Mouse (Mus musculus) fibroblast of lung, adult 2 months (primary cell): Measurements from ENCODE around the gene Mrpl48.
A peak's percentile ranks its signal among the peaks of the same experiment; 100 is the strongest.

ENCODE experiments used
- DNase-seq: peaks from one replicate; pipeline ENCODE4 v3.0.0-alpha.2; 2011; ENCODE audit warnings: low read depth

Gene Mrpl48

DNA sequence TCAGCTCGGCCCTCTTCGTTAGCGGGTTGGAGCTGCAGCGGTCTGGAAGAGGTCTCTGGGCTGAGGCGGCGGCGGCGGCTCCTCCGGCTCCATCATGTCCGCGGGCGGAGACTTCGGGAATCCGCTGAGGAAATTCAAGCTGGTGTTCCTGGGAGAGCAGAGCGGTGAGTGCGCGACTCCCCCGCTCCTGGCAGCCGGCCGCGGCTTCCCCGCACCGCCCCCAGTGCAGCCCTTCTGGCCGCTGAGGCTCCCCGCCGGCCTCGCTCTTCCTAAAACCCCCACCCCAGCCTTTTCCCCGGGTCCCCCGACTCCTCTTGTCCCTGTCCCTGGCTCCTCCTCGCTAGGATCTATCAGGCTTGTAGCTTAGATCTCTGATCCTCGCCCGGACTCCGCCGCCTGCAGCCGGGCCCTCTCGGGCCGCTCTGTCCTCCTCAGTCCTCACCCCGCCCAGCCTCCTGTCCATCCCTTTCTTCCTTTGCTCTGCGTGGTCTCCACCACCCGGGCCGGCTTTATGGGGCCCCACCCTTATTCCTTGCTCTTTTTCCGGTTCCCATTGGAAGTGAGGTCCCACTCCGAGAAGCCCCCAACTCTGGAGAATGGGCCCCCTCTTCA lies at the start of gene Mrpl48:
TSS of gene Mrpl48 (minus strand) at position 172 of the 612 bp plus-strand sequence.
- DNase-seq = no peak

DNA sequence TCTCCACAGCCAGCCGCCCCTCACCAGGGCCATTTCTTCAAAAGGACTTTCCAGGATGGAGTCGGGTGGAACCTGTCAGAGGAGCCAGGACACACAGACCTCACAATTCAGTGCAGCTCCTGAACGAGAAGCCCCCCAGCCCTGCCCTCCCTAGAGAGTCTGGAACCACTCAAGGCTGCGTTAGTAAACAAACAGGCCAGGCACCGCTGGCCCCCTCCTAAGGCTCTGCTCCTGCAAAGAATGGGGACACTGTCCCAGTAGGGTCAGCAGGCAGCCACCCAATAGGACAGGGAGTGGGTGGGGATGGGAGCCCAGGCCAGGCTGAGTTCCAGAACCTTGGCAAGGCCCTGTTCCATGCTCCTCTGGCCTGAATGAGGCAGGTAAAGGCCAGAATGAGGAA lies 48.6 kb upstream of the Mrpl48 start:
- DNase-seq = no peak

DNA sequence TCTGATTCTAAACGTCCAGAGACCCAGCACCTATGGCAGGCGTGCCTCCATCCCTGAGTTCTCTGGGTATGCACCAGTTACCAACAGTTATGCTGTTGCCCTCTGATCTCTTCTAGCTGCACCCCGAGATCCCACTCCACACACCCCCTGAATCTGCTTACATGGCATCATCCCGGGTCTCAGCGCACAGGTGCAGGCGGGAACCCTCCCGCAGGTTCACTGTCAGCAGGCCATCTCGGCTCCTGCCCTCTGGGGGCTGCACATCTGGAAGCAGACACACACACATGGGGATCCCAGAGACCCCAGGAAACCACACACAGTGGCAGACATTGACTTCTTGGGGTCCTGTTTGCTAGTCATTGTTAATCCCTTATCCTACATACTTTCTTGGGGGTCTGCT lies 46.3 kb upstream of the Mrpl48 start:
- no peak for DNase-seq

DNA sequence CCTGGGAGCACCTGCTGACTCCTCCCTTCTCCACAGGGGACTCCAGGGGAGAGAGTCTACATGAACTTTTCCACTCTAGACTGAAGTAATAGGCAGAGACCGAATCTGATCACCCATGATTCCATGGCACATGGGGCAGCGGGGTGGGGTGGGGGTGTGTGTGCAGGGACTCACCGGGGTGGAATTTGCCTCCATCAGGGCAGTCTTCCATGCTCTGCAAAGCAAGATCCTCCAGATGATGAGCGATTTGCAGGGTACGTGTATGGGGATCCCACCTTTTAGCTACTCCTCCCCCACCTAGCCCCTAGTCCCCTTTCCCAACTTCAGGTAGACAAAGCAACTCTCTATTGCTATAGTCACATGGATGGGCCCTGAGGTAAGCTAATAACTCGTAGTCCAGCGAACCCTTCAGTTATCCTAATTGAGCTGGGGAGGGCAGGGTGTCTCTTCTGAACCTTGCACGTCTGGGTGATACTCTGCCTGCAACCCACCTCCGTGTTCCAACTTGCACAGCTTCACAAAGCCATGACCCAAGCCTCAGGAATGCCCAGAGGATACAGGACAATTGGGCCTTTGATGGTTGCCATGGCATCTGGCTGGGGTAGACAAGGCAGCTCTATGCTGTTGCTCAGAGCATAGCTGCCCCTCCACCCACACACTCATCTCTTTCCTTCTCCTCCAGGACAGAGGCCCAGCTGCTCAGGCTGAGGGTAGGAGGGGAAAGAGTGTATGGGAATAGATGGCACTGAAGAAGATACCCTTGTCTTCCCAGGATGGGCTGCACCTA lies 45.6 kb upstream of the Mrpl48 start:
- peak; percentile 55 for DNase-seq

DNA sequence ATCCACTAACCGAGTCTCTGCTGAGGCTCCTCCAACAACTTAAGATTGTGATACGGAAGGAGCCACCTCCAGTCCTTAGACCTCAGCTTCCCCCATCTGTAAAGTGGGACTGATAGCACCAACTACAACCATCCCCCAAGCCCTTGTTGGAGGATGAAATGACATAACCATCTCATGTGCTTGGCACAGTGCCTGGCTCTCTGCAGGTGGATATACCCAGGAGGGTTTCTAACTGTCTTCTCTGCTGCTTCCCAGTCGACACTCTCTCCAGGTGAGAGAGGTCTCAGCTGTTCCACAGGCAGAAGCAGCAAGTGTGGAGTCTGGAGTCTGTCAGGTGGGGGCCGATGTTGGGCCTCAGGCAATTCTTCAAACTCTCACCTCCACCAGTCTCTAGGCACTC lies 42.9 kb upstream of the Mrpl48 start:
- no peak for DNase-seq

DNA sequence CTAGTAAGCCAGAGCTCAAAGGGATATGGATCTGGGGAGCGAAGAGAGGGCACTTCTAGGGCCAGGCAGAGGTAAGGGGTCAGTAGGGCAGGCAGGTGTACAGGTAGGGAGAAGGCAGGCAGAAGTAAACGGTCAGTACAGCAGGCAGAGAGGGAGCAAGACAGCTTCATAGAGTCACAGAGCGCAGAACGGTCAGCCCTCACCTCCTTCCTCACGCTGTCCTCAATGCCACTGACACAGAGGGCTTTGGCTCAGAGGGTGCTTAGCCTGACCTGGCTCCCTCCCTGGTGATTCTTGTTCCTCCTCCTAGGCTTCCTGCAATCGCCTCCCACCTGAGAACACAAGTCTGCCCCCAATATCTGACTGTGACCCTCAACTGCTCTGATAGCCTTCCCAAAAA lies 42.3 kb upstream of the Mrpl48 start:
- no peak for DNase-seq

DNA sequence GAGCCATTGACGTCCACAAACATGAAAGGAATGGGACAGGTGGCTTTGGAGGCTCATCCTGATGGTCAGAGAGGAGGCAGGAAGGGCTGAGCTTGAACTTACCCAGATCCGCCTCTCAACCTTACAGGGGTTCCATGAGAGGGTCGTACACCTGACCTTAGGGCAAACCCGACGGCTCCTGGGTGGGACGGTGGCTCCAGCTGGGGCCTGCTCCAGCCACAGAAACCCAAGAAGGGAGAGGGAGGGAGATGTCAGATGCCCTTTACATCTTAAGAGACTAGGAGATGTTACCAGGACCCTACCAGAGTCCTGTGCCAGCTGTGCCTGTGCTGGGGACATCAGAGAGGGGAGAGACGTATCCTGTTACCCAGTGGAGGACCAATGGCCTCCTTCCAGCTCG lies 41.7 kb upstream of the Mrpl48 start:
- no peak for DNase-seq

DNA sequence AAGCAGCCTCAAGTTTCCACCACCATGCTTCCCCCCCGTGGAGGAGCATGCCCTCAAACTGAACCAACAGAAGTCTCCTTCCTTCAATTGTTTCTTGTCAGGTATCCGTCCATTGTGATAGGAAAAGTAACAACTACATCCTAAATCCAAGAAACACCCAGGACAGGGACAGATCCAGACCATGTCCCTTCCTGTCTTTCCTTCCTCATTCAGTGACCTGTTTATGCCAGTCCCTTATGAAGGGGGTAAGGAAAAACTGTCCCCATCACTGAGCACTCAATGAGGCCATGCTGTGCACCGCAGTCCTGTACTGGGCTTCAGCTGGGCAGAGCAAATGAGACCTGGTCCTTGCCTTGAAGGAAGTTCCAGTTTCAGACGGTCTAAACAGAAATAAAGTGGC lies 41.0 kb upstream of the Mrpl48 start:
- DNase-seq = no peak

DNA sequence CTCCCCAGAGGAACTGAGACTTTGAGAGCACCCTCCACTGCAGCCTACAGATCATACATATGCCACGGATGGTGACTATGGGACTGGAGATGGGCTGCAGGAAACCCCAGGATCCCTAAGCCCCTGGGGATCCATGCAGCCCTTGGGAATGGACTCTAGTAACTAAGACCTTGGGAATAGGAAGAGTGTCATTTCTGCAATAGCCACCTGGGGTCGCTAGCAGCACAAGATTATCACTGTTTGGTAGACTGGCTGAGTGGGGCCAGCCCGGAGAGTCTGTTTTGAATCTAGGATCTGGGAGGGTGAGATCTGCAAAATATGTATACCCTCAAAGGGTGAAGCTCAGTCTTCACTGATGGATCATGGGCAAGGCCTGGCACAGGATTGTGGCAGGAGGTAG lies 37.0 kb upstream of the Mrpl48 start:
- DNase-seq = peak; percentile 32

DNA sequence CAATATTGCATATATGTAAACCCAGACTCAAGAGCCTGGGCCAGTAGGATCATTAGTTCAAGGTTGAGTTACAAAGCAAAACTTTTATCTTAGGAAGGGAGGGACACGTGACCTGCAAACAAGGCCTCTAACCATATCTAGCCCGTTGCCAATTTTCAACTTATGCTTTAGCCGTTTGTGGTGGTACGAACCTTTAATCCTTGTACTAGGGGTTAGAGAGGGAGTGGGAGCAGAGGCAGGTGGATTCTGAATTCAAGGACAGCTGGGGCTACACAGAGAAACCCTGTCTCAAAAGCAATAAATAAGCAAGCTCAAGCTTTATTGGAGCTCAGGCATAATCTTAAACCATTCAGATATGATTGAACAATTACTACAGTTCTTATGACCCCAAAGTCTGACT lies 34.3 kb upstream of the Mrpl48 start:
- no peak for DNase-seq

DNA sequence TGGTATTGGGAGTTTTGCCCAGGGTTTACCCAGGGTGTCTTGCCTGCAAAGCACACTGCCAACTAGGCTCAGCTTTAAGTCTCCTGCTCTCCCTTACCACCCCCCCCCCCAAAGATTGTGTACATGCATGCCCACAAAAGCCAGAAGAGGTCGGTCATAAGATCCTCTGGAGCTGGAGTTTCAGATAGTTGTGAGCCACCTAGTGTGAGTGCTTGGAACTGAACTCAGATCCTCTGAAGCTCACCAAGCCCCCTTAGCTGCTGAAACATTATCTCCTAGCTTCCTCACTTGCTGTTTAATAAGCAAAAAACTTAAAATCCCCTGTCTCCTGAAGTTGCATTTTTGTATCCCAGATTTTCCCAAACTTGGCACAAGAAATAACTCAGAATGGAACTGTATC lies 29.6 kb upstream of the Mrpl48 start:
- peak; percentile 26 for DNase-seq

DNA sequence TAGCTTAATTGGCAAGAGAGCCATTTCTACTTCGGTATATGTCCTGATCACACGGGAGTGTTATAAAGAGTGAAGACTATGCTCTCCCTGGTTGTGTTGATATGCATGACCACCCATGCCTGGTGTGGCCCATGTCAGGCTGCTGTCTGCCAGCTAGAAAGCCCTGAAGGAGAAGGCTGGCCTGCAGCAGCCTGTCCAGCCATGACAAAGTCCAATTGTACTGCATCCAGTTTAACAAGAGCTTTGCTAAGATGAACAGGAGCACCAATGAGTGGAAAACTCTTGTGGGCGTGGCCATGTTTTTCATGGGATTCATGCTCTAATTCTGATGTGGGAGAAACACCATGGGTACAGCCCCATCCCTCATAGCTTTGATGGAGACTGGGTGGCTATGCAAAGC lies 16.4 kb upstream of the Mrpl48 start:
- no peak for DNase-seq

DNA sequence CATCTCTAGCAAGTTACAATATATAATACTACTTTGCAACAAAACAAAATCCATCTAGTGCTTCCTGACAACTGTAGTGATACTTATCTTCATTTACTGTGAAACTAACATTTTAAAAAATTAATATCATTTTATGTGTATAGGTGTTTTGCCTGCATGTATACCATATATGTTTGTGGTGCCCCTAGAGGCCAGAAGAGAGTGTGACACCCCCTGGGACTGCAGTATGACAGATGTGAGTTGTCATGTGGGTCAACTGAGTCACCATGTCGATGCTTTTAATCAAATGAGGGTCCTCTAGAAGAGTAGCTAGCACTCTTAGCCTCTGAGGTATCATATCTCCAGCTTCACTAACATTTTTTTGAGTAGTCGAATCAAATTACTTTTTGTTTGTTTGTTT lies 14.2 kb upstream of the Mrpl48 start:
- no peak for DNase-seq

DNA sequence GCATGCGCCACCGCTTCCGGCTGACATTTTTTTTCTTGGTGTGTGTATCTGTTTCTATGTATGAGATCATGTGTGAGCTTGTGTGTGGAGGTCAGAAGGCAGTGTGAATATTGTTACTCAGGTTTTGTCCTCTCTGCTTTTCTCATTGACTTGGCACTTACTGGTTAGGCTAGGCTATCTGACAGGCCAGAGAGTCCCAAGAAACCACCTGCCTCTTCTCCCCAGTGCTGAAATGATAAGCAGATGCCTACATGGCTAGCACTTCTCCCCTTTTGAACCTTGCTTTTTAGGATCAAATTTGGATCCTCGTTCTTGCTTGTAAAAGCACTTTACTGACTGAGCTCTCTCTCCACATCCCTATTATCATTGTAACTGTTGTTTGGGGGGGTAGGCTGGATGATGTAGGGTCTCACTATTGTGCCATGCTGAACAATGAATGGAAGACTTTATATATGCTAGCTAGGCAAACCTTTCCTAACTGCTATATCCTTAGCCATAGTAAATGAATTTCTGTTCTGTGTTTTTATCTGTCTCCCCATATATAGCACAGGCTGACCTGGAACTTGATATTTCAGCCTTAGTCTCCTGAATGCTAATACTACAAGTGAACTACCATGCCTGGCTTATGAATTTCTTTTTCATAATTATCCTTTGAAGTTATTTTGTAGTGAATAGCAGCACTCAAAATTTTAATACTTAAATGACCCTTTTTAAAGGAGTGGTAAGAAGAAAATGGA lies 8.2 kb upstream of the Mrpl48 start:
- no peak for DNase-seq

DNA sequence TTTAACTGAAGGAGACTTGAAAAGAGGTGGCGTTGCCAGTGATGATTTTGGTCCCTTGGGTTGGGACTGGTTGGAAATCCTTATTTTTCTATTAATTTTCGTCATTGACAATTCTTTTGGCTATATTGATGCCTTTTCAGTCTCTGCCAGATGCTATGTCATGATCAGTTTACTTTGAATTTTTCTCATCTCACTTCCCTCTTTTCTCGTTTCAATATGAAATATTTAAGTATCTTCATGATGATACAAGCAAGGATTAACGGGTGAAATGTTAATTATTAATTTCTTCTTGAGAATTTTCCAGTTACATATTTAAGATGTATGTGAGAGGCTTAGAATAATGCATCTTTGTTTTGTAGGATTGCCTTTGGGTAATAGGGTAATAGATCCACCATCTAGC lies 809 bp upstream of the Mrpl48 start:
- no peak for DNase-seq

DNA sequence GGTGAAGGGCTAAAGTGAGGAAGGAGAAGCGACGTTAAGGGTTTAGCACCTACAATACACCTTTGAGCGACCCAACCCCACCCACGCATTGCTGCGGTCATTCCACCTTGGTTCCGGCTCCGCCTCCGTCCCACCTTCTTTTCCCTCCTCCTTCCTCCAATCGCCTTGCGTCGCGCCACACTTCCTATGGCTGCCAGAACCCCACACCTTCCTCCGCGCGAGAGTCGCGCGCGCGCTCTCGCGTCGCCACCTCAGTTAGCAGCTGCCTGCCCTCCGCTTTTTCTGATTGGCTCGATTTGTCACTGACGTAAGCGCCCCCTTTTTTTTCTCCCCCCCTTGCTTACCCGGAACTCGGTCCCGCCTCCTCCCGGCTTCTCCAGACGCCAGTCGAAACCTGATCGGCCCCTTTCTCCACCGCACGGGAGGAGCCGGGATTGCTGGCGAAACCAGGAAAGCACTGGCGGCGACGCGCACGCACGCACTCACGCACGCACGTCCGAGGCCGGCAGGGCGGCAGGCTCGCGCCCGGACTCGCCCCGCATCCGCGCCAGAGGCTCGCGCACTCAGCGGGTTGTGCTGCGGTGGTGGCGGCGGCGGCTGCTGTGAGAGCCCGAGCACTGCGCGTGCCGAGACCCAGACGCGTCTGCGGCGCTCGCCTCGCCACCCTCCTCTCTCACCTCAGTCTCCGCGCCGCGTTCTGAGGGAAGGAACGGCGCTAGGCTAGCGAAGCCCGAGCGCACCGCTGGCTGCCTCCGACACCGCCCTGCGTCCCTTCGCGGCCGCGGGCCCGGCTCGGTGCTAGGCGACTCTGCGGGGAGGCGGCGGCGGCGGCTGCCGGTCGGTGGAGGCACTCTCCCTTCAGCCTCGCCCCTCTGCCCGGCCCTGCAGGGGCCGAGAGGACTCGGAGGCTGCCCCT lies 629 bp downstream of the Mrpl48 start, which contains the start of gene Rab6a:
TSS of gene Rab6a (plus strand) at position 197 of the 916 bp plus-strand sequence.
- peak; percentile 100 for DNase-seq

DNA sequence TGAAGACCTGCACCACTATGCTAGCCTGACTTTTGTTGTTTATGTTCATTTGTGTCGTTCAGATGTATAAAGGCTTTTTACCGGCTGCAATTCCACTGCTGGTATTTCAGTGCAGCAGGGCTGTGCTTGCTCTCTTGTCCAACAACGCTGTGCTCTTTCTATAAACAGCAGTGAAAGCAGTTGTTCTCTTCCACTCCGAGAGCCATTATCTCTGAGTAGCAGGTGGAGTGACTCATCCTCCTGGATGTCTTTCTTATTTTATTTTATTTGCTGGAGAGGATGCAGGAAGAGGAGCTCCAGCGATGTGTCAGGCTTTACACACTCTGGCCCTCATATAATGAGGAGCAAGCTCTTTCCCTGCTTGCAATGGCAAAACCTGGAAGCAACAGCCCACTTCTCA lies 7.9 kb downstream of the Mrpl48 start:
- no peak for DNase-seq

DNA sequence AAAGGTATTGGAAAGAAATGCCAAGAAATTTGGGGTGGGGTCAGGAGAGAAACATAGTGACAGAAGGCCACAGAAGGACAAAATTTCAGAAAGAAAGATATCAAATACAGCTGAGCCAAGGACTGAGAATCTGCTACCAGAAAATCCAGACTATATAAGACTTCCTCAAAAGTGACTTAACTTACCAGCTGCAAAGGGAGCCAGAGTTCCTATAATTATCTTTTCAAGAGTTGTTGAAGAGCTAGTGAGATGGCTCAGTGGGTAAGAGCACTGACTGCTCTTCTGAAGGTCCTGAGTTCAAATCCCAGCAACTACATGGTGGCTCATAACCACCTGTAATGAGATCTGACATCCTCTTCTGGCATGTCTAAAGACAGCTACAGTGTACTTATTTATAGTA lies 14.8 kb downstream of the Mrpl48 start:
- DNase-seq = no peak

DNA sequence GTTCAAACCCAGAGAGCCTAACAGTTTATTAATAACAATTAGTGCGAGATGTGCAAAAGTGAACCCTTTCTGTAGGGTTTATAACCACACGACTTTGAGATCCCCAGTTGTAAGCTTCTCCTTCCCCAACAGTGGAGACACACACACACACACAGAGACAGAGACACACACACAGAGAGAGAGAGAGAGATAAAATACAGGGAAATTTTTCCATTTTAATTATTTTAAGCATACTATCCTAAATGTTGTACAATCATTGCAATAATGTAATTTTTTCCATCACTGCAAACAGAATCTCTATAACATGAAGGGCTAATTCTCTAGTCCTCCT lies 16.6 kb downstream of the Mrpl48 start:
- no peak for DNase-seq

DNA sequence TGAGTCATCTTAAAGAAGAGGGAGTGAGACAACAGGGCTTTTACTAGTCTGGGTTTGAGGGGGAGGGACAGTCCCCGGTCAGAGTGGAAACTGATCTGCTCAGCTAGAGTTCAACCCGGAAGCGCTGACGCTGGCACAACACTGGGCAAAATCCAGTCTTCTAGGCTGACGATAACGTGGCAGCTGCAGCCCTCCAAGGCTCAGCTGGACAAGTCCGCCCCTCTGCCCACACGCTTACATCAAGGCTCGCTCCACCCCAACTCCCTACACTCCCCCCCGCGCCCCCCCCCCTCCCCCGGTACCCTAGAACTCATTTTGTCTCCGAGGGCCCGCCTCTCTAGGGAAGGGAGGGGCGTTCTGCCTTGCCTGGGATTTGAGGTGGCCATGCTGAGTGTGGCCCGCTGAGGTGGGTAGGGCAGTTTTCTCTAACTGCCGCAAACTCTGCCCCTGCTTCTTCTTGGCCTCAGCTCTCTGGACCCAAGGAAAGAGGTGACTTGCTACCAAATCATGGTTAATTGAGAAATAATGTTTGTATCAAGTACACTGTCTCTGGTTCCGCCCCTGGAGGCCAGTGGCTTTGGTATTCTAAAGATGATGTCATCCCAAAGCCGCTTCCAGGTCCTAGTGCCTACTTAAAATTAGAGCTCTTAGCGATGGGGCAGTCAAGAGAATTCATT lies 17.1 kb downstream of the Mrpl48 start:
- DNase-seq = peak; percentile 94

DNA sequence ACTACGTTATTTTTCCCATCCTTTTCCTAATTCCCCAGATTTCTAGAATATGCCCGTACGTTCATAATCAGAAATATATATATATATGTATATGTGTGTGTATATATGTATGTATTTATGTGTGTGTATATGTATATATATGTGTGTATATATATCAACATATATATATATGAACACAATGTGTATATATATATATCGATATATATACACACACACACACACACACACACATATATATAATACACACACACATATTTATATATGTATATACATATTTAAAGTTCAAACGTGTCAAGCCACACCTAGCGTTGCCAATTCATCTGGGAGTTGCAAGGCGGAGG lies 17.6 kb downstream of the Mrpl48 start:
- DNase-seq = no peak

DNA sequence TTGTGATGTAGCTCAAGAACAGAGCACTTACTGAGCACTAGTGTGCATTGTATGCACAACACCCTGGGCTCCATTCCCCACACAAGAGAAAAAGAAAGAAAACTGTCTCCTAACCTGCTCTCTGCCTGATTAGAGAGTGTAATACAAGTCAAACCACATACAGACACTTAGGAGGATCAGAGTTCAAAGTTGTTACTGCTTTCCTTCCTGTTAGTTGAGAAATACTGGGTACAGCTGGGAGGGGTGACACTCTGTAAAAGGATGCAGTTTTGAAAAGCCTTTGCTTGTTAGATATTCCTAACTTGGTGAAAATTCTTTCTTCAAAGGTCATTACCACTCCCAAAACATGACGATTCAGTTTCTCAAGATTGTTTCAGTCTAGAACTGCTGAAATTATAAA lies 18.3 kb downstream of the Mrpl48 start:
- DNase-seq = no peak
